Mouse (Mus musculus) liver, postnatal 0 days (tissue): ENCODE results near the gene Dclre1a. TPM values are rescaled to one million over a fixed set of nuclear protein-coding genes. Genes with fewer than 3 reads are reported as not detected.
A peak's percentile ranks its signal among the peaks of the same experiment; 100 is the strongest.
"Not testable (repeated sequence)": the region's sequence is repeated elsewhere in the genome, so short reads cannot be mapped to it uniquely, and the experiment has no call there.

Experiments used
- ATAC-seq: fragments of 200-750 bp; cut with Nextera tagmentation; 2 replicates; pipeline ENCODE4 v1.8.0; 2017; ENCODE audit warnings: mild to moderate bottlenecking, moderate library complexity
- DNase-seq: peaks from one replicate; pipeline ENCODE4 v3.0.0-alpha.2; 2016
- H3K27ac ChIP-seq: fragments of 300-500 bp; sonication (generic); 2 replicates; pipeline ENCODE4 v1.5.1; 2014; ENCODE audit warnings: antibody characterized with exemption, moderate library complexity, mild to moderate bottlenecking, low read depth
- H3K27me3 ChIP-seq: fragments of 300-500 bp; sonication (generic); 2 replicates; pipeline ENCODE4 v1.6.1; 2014; ENCODE audit warnings: low read length, control low read depth, mixed read lengths; ENCODE audit not compliant: insufficient read depth
- H3K36me3 ChIP-seq: fragments of 300-500 bp; sonication (generic); replicated peaks from 2 replicates; pipeline ENCODE4 v1.6.1; 2014; ENCODE audit warnings: mild to moderate bottlenecking, control low read depth, low read length, moderate library complexity, mixed read lengths; ENCODE audit not compliant: insufficient read depth
- H3K4me1 ChIP-seq: fragments of 300-500 bp; sonication (generic); 2 replicates; pipeline ENCODE4 v1.6.1; 2014; ENCODE audit warnings: antibody characterized with exemption, mild to moderate bottlenecking, control low read depth; ENCODE audit not compliant: insufficient read depth
- H3K4me2 ChIP-seq: fragments of 300-500 bp; sonication (generic); 2 replicates; pipeline ENCODE4 v1.6.1; 2014; ENCODE audit warnings: low read depth, mild to moderate bottlenecking, low read length, moderate library complexity, mixed read lengths
- H3K4me3 ChIP-seq: fragments of 300-500 bp; sonication (generic); 2 replicates; pipeline ENCODE4 v1.5.1; 2014; ENCODE audit warnings: low read depth, low read length
- H3K9ac ChIP-seq: fragments of 300-500 bp; sonication (generic); replicated peaks from 2 replicates; pipeline ENCODE4 v1.6.1; 2014; ENCODE audit warnings: mild to moderate bottlenecking, moderate library complexity
- H3K9me3 ChIP-seq: fragments of 300-500 bp; sonication (generic); 2 replicates; pipeline ENCODE4 v1.6.1; 2016; ENCODE audit warnings: mild to moderate bottlenecking, control low read depth, low read length, mixed read lengths
- CTCF ChIP-seq: sonication (generic); IDR thresholded peaks from 2 replicates; pipeline ENCODE4 v1.5.1; 2016; ENCODE audit warnings: antibody characterized with exemption, low read depth
- EP300 ChIP-seq: IDR thresholded peaks from 2 replicates; pipeline ENCODE4 v1.6.1; 2016; ENCODE audit warnings: antibody characterized with exemption, low read depth, mild to moderate bottlenecking
- WGBS: fragments of 180-500 bp; shearing (Covaris S2); extraction: QIAGEN DNeasy Blood & Tissue Kit; methylation state at CpG from one replicate; pipeline ENCODE4 v1.1.7; 2014; ENCODE audit not compliant: insufficient replicate concordance; 5-methylcytosine and 5-hydroxymethylcytosine counted together
- polyA plus RNA-seq: library from polyadenylated mRNA; unstranded; fragments of >200 nt; fragmentation: Nextera tagmentation; extraction: Ambion mirVana; gene quantifications from 2 replicates; pipeline ENCODE4 v1.2.1, GENCODE M21; 2015

Dclre1a gene
- polyA plus RNA-seq, 1 experiment from 2014 or later = 14.8 TPM

DNA sequence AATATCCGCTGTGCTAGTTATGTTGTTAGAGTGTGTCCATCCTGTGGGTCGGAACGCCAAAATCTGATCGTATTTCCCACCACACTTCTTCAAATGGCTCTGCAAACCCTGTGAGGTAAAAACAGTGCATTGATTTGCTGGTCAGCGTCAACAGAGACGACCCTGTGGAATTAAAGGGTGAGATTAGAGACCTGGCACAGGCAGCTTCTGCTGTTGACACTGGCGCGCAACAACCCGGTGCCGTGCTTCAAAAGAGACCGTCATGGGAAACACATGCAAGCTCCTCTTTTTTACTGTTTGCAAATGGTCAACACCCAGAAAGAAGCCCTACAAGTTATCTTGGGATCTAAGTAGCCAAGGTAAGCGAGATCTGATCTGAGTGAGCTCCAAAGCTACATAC is 16.8 kb downstream of the Dclre1a start:
- H3K4me3 ChIP-seq = no peak overlapping the region
- no peaks in the 10 kb centered on the region for H3K27me3 ChIP-seq
- TF ChIP-seq CTCF = no peak
- no peak for TF ChIP-seq EP300
- H3K4me1 ChIP-seq = peaks cover 19% of the 10 kb centered on the region
- no peak overlapping the region for H3K4me2 ChIP-seq
- no peak overlapping the region for H3K27ac ChIP-seq
- 70% methylated on average over 12 of the region's 12 CpGs for WGBS
- DNase-seq = no peak
- no peaks in the 10 kb centered on the region for H3K9me3 ChIP-seq
- peaks cover 16% of the 10 kb centered on the region for H3K36me3 ChIP-seq
- ATAC-seq = peak; percentile 64
- H3K9ac ChIP-seq = no peak overlapping the region

DNA sequence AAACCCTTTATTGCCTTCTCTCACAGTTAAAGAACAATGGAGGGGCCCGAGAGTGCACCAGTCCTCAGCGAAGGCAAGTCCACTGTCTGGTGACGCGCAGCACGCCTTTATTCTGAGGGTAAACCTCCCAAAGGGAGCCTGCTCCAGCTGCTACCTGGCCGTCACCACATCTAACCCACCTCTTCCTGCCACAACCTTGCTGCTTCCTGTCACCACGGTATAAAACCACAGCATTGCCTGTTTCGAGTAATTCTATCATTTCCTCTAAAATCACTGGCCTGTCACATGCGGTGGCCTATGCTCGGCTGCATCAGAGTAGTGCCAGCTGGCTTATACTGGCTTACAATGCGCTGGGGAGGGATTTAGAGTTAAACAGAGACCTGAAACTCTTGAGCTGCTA is 17.5 kb downstream of the Dclre1a start:
- not testable (repeated sequence) for H3K4me3 ChIP-seq, H3K27me3 ChIP-seq, DNase-seq, H3K9me3 ChIP-seq, H3K9ac ChIP-seq, H3K4me2 ChIP-seq, H3K27ac ChIP-seq
- no CpG with 5 or more reads among the region's 11 CpGs for WGBS
- peaks cover 19% of the 10 kb centered on the region for H3K4me1 ChIP-seq
- peak; percentile 22; the same call in 1 of the 2 replicates for ATAC-seq
- peaks cover 11% of the 10 kb centered on the region for H3K36me3 ChIP-seq

DNA sequence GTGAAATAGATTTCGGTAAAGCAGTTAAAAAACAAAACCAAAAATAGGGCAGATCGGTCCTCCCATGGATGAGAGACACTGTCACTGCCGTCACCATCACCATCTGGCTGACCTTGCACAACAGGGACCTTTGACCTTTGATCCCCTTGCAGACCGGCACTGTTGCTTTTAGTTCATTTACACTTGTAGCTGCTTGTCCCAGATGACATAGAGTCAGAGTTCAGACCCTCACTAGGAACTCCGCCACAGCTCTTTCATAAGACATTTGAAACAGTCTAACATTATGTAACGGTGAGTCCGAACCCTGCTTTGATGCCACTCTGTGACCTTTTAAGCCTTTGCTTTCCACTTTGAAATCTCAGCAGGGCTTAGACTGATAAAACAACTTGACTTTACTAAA is 28.6 kb downstream of the Dclre1a start:
- not testable (repeated sequence) for H3K27me3 ChIP-seq, H3K9me3 ChIP-seq, H3K4me2 ChIP-seq, H3K36me3 ChIP-seq, H3K4me1 ChIP-seq, H3K27ac ChIP-seq, H3K9ac ChIP-seq, DNase-seq, H3K4me3 ChIP-seq
- ATAC-seq = peak; percentile 90
- no CpG with 5 or more reads among the region's 7 CpGs for WGBS

DNA sequence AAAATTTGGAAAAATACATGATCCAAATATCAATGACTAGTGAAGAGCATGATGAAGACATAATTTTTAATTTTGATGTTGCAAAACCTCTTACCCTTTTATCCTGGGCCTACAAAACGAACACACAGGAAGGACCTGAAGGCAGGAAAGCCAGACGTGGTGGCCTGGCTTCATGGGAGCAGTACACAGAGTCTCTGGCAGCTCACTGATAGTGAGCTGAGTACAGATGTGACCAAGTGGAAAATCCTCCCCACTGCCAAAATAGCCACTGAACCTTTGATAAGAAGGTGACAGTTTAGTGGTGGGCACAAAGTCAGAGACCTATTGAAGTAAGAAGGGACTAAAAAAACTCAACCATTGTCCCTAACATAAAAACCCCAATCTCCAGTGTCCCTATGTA is 34.5 kb downstream of the Dclre1a start:
- not testable (repeated sequence) for H3K9me3 ChIP-seq, H3K9ac ChIP-seq, DNase-seq, H3K4me1 ChIP-seq, H3K27me3 ChIP-seq, H3K4me2 ChIP-seq, ATAC-seq, H3K36me3 ChIP-seq, H3K27ac ChIP-seq, H3K4me3 ChIP-seq
- WGBS = no CpG with 5 or more reads among the region's 2 CpGs

DNA sequence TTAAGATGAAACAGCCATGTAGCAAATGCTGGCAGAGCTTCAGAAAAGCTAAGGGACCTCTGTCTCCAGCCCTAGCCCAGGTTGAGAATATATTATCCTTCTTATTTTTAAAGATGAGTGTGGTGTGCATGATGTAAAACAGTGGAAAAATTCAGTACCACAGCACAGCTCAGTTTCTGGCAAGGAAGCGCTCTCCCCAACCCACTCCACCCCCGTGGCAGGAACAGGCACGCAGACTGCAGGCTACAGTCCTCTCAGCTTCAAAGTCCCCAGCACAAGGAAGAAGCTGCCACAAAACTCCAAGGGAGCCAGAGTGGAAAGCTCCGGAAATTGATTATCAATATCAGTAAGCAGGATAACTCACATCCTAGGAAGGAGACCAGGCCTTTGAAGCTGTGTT is 36.8 kb downstream of the Dclre1a start:
- H3K36me3 ChIP-seq, H3K4me2 ChIP-seq, H3K9me3 ChIP-seq, DNase-seq, H3K4me3 ChIP-seq, H3K4me1 ChIP-seq, H3K27me3 ChIP-seq, H3K9ac ChIP-seq, H3K27ac ChIP-seq, ATAC-seq: not testable (repeated sequence)
- WGBS = no CpG with 5 or more reads among the region's 4 CpGs

DNA sequence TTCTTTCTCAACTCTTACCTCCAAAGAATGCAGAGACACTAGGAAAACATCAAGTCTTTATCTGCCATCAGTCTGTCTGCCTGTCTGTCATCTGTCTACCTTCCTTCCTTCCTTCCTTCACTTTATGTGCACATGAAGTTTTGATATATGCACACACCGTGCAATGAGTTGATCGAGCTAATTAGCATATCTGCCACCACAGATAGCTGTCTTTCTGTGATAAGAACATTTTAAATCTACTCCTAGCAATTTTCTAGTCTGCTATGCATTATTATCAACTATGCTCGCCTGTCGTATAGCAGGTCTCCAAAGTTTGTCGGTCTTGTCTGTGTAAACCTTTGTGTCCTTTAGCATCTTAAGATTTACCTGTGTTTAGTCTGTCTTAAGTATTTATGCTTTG is 44.5 kb downstream of the Dclre1a start:
- H3K4me3 ChIP-seq, H3K36me3 ChIP-seq, H3K4me1 ChIP-seq, H3K4me2 ChIP-seq, H3K9me3 ChIP-seq, DNase-seq, H3K27ac ChIP-seq, H3K27me3 ChIP-seq, H3K9ac ChIP-seq: not testable (repeated sequence)
- ATAC-seq = 0 out of 2 replicates have a peak, but pooled peaks have one; percentile 38
- no CpG with 5 or more reads among the region's 5 CpGs for WGBS

DNA sequence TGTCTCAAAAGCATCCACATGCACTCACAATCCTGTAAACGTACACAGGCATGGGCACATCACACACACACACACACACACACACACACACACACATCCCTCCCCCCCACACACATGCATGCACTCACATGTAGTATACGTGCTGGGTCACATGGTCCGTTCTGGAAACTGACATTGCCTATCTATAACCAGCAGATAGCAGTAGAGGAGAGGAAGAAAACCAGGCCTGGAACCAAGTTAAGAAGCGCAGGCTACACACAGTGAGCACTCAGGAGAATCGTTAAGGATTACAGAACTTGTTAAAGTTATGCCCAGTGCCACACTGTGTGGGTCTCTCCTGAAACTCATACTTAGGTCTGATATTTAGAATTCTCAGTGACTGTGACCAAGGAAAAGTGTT is 45.0 kb downstream of the Dclre1a start:
- not testable (repeated sequence) for H3K4me3 ChIP-seq, H3K4me2 ChIP-seq, DNase-seq, H3K36me3 ChIP-seq, H3K9me3 ChIP-seq, H3K9ac ChIP-seq, H3K27me3 ChIP-seq, H3K4me1 ChIP-seq, H3K27ac ChIP-seq
- WGBS = no CpG with 5 or more reads among the region's 5 CpGs
- peak; percentile 80 for ATAC-seq

DNA sequence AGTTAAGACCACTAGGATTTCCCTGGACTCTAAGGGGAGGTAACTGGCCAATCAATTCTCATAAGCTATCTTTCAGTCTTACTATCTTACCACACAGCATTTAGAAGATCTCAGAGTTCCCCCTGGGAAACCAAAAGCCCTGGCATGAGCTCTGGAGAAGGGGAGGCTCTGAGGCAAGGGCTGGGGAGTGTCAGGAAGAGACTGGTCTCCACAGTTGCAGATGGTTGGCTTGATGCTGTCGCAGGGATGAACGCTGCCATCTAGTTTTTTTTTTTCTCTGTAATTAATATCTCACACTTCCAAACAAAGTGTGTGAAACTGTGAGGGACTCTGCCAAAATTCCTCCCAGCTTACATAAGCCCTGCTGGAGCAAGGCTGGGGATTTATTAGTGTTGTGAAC is 53.9 kb downstream of the Dclre1a start:
- H3K4me3 ChIP-seq, ATAC-seq, H3K9me3 ChIP-seq, H3K4me1 ChIP-seq, H3K27me3 ChIP-seq, H3K4me2 ChIP-seq, H3K36me3 ChIP-seq, H3K27ac ChIP-seq, H3K9ac ChIP-seq, DNase-seq: not testable (repeated sequence)
- WGBS = no CpG with 5 or more reads among the region's 2 CpGs
